In the genomic region with DNA sequence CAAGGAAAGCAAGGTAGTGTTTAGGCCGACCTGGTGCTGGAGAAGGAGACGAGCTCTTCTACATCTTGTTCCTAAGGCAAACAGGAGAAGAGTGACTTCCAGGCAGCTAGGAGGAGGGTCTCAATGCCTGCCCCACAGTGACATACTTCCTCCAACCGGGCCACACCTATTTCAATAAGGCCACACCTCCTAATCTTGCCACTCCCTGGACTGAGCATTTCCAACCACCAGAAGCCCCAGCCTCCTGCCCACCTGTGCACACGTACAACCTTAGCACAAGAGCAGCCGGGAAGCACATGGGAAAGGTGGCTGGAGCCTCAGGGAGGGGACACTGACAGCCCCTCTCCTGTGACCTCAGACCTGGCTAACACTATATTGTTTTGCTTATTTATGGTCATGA, we compare ENCODE assay signal across 29 mouse cellular contexts. TPM values are rescaled to one million over a fixed set of nuclear protein-coding genes. Genes with fewer than 3 reads are reported as not detected.
DNase-seq lines count a peak whose midpoint lies in the region; ATAC-seq and TF ChIP-seq lines count a peak whose summit lies in the region.
"Had no signal": no experiment of that assay in that cellular context is flagged by ENCODE, and none has a peak within 500 bp of the region (broad histone marks: within the 10 kb centered on the region; RNA-seq: fewer than 3 reads in every experiment).

No protein-coding gene starts in this region.

- no peaks in the 10 kb centered on the region for H3K79me2 ChIP-seq in MEL (ENCODE audit: control insufficient read depth, insufficient read depth, low read length, poor library complexity)

- no peak for TF ChIP-seq CTCF in MEL (IDR thresholded peaks at IDR 0.05 in 2 of 3, conservative IDR thresholded peaks at IDR 0.05 in 1 of 3; ENCODE audit: control insufficient read depth in 1 of 3, insufficient read depth in 1 of 3, low read depth in 2 of 3, low read length in 3 of 3, poor library complexity in 1 of 3, severe bottlenecking in 1 of 3)

- H3K9me3 ChIP-seq in liver, embryonic 11.5 days (ENCODE audit: control insufficient read depth, low read length): no peaks in the 10 kb centered on the region
- H3K9me3 ChIP-seq in MEL (replicated peaks; ENCODE audit: insufficient read depth, low read length): no peaks in the 10 kb centered on the region
- no peaks in the 10 kb centered on the region for H3K9me3 ChIP-seq in stomach, embryonic 16.5 days (replicated peaks; ENCODE audit: control insufficient read depth, low read length)
- H3K9me3 ChIP-seq: embryonic facial prominence, embryonic 12.5 days; embryonic facial prominence, embryonic 15.5 days; heart, embryonic 10.5 days; heart, embryonic 13.5 days had no signal

- peaks cover 11% of the 10 kb centered on the region; the same call in 1 of the 2 replicates for H3K4me1 ChIP-seq in liver, embryonic 11.5 days (replicated peaks; ENCODE audit: control insufficient read depth, insufficient read depth, low read length)
- H3K4me1 ChIP-seq in MEL (ENCODE audit: control insufficient read depth in 1 of 2, insufficient read depth in 2 of 2, low read length in 2 of 2): no peaks in the 10 kb centered on the region
- H3K4me1 ChIP-seq in stomach, embryonic 16.5 days (ENCODE audit: control insufficient read depth, insufficient read depth, low read length): peaks cover 6% of the 10 kb centered on the region
- H3K4me1 ChIP-seq: embryonic facial prominence, embryonic 12.5 days; embryonic facial prominence, embryonic 15.5 days had no signal

- 0 out of 2 replicates have a peak, but pooled peaks have one; percentile 26 for ATAC-seq in liver, embryonic 11.5 days (replicated peaks; ENCODE audit: low FRiP score)
- ATAC-seq in megakaryocyte progenitor cell, adult 5-6 weeks (replicated peaks; ENCODE audit: poor library complexity): 0 out of 2 replicates have a peak, but pooled peaks have one; percentile 31
- peak; percentile 65; the same call in 1 of the 2 replicates for ATAC-seq in stomach, embryonic 16.5 days (ENCODE audit: insufficient read depth, low FRiP score)
- ATAC-seq: forebrain, embryonic 14.5 days; forebrain, postnatal 0 days; hindbrain, postnatal 0 days had no signal

- 82% methylated on average over 5 of the region's 5 CpGs for WGBS in liver, embryonic 11.5 days
- 75% methylated on average over 5 of the region's 5 CpGs for WGBS in stomach, embryonic 16.5 days

- no peak overlapping the region for H3K4me2 ChIP-seq in liver, embryonic 11.5 days
- no peak overlapping the region for H3K4me2 ChIP-seq in stomach, embryonic 16.5 days (ENCODE audit: low read depth, low read length)
- H3K4me2 ChIP-seq: embryonic facial prominence, embryonic 12.5 days; embryonic facial prominence, embryonic 15.5 days; heart, embryonic 13.5 days; hindbrain, embryonic 14.5 days had no signal

- no peak for TF ChIP-seq POLR2A in MEL (IDR thresholded peaks at IDR 0.05; ENCODE audit: control insufficient read depth in 1 of 2, insufficient read depth in 1 of 2, low read depth in 1 of 2, low read length in 2 of 2, poor library complexity in 1 of 2)

- H3K4me3 ChIP-seq in liver, embryonic 11.5 days (ENCODE audit: low read depth, low read length): no peak overlapping the region
- H3K4me3 ChIP-seq in MEL (ENCODE audit: control insufficient read depth in 1 of 2, insufficient read depth in 1 of 2, low read depth in 2 of 2, low read length in 2 of 2): no peak overlapping the region
- no peak overlapping the region for H3K4me3 ChIP-seq in stomach, embryonic 16.5 days (replicated peaks; ENCODE audit: low read length)
- H3K4me3 ChIP-seq: embryonic facial prominence, embryonic 12.5 days; embryonic facial prominence, embryonic 15.5 days; heart, adult 2 months; heart, embryonic 10.5 days; heart, embryonic 13.5 days had no signal

- no peak for TF ChIP-seq RAD21 in MEL (IDR thresholded peaks at IDR 0.05; ENCODE audit: low read depth, low read length)

- no peaks in the 10 kb centered on the region for H3K27me3 ChIP-seq in liver, embryonic 11.5 days (replicated peaks; ENCODE audit: control insufficient read depth, insufficient read depth, low read length)
- no peaks in the 10 kb centered on the region for H3K27me3 ChIP-seq in MEL (ENCODE audit: control insufficient read depth in 1 of 2, insufficient read depth in 2 of 2, low read length in 2 of 2)
- H3K27me3 ChIP-seq in stomach, embryonic 16.5 days (ENCODE audit: control insufficient read depth, insufficient read depth, low read length): no peaks in the 10 kb centered on the region
- H3K27me3 ChIP-seq: embryonic facial prominence, embryonic 12.5 days; embryonic facial prominence, embryonic 15.5 days; heart, embryonic 13.5 days had no signal

- H3K9ac ChIP-seq in liver, embryonic 11.5 days (ENCODE audit: low read depth, low read length): no peak overlapping the region
- H3K9ac ChIP-seq in MEL (ENCODE audit: control insufficient read depth, low read depth, low read length, poor library complexity, severe bottlenecking): no peak overlapping the region
- no peak overlapping the region for H3K9ac ChIP-seq in stomach, embryonic 16.5 days (ENCODE audit: low read length)
- H3K9ac ChIP-seq: embryonic facial prominence, embryonic 12.5 days; embryonic facial prominence, embryonic 15.5 days; forebrain, postnatal 0 days; heart, embryonic 13.5 days; hindbrain, embryonic 14.5 days had no signal

- DNase-seq in liver, embryonic 11.5 days (ENCODE audit: low spot score): no peak
- DNase-seq in liver (no peak), MEL (ENCODE audit: low read depth, low spot score) (peak; percentile 21)
- DNase-seq in layer of hippocampus, postnatal 14 days (ENCODE audit: low spot score in 2 of 2): no peak
- no peak for DNase-seq in cerebellum, adult 18-20 months
- no peak for DNase-seq in frontal cortex, postnatal 25 days (ENCODE audit: low spot score in 2 of 2)
- DNase-seq: adrenal gland, postnatal 10 days; adrenal gland, postnatal 36 days; B cell, adult 2 months; cerebellum, adult 2 months; cerebellum, adult 9-11 months; cerebellum, postnatal 25 days; forebrain, postnatal 0 days; gastrocnemius, postnatal 36 days; heart, adult 2 months; heart, postnatal 14 days; heart, postnatal 4 days had no signal

- no peak overlapping the region for H3K27ac ChIP-seq in liver, embryonic 11.5 days (ENCODE audit: low read depth, low read length)
- no peak overlapping the region for H3K27ac ChIP-seq in MEL (ENCODE audit: control insufficient read depth, low read depth, low read length)
- no peak overlapping the region for H3K27ac ChIP-seq in stomach, embryonic 16.5 days (ENCODE audit: low read length)
- H3K27ac ChIP-seq: embryonic facial prominence, embryonic 12.5 days; embryonic facial prominence, embryonic 15.5 days; heart, adult 2 months; heart, embryonic 10.5 days; heart, embryonic 13.5 days; hindbrain, embryonic 14.5 days; hindbrain, postnatal 0 days had no signal

- H3K36me3 ChIP-seq in liver, embryonic 11.5 days (ENCODE audit: control insufficient read depth, insufficient read depth, low read length): peaks cover 12% of the 10 kb centered on the region; the same call in 1 of the 2 replicates
- H3K36me3 ChIP-seq in MEL (ENCODE audit: control insufficient read depth in 1 of 2, insufficient read depth in 2 of 2, low read length in 2 of 2): peaks cover 0 to 23% of the 10 kb centered on the region in 2 experiments; a peak in 2 of 4 replicates
- H3K36me3 ChIP-seq in stomach, embryonic 16.5 days (ENCODE audit: control insufficient read depth, insufficient read depth, low read length): no peaks in the 10 kb centered on the region
- H3K36me3 ChIP-seq: embryonic facial prominence, embryonic 12.5 days; embryonic facial prominence, embryonic 15.5 days had no signal

- TF ChIP-seq EP300 in MEL (IDR thresholded peaks at IDR 0.05; ENCODE audit: low read depth in 1 of 2, low read length in 2 of 2): no peak

TF ChIP-seq in MEL, 35 proteins besides CTCF, POLR2A, EP300 and RAD21:
- TF ChIP-seq POLR2AphosphoS2 (IDR thresholded peaks at IDR 0.05; ENCODE audit: low read length) (no peak), MAZ (IDR thresholded peaks at IDR 0.05; ENCODE audit: low read depth, low read length) (no peak), MAX (IDR thresholded peaks at IDR 0.05; ENCODE audit: low read length) (no peak), UBTF (IDR thresholded peaks at IDR 0.05; ENCODE audit: borderline replicate concordance, insufficient read depth, low read depth, low read length) (no peak), NELFE (IDR thresholded peaks at IDR 0.05; ENCODE audit: low read depth, low read length) (no peak), MXI1 (IDR thresholded peaks at IDR 0.05; ENCODE audit: low read depth, low read length) (no peak)

RNA-seq across cellular contexts. Expression of gene Casp6, which starts 9.2 kb away (rescaled TPM):
- polyA plus RNA-seq in liver, embryonic 11.5 days (2014; fragmentation: Nextera tagmentation; extraction: Ambion mirVana): 80.7 and 82.4 TPM in 2 replicates
- 8.7 and 9.3 TPM in 2 replicates for total RNA-seq in MEL (2012; rRNA removed)
- 10 to 100 TPM in 1 of 2 experiments, not detected in 1; 34.2 TPM for polyA plus RNA-seq in MEL (2012; ENCODE audit: insufficient read depth in 1 of 2, insufficient read length in 2 of 2, low read depth in 1 of 2, low replicate concordance in 2 of 2, missing spikeins in 1 of 2)
- total RNA-seq in megakaryocyte progenitor cell, adult 5-6 weeks (2015): 16.2 and 16.3 TPM in 2 replicates
- total RNA-seq in megakaryocyte progenitor cell, adult 5-6 weeks (2017): 9.3 and 13.3 TPM in 2 replicates
- polyA plus RNA-seq in stomach, embryonic 16.5 days (2015; fragmentation: Nextera tagmentation; extraction: Ambion mirVana): 107 TPM in 2 replicates
- 1 to 10 TPM; 7.5 to 7.6 TPM for total RNA-seq in layer of hippocampus, postnatal 14 days (2021)

RNA-seq across cellular contexts. Expression of gene Pla2g12a, which starts 13.6 kb away (rescaled TPM):
- polyA plus RNA-seq in liver, embryonic 11.5 days (2014; fragmentation: Nextera tagmentation; extraction: Ambion mirVana): 164 and 179 TPM in 2 replicates
- total RNA-seq in MEL (2012; rRNA removed): 93.5 and 101 TPM in 2 replicates
- polyA plus RNA-seq in MEL (2012; ENCODE audit: insufficient read depth in 1 of 2, insufficient read length in 2 of 2, low read depth in 1 of 2, low replicate concordance in 2 of 2, missing spikeins in 1 of 2): 100 to 1,000 TPM in 1 of 2 experiments, 10 to 100 TPM in 1; 89.8 to 251 TPM
- total RNA-seq in megakaryocyte progenitor cell, adult 5-6 weeks (2015): 32.2 and 40.1 TPM in 2 replicates
- 24.3 and 31.3 TPM in 2 replicates for total RNA-seq in megakaryocyte progenitor cell, adult 5-6 weeks (2017)
- 49.4 and 56.0 TPM in 2 replicates for polyA plus RNA-seq in stomach, embryonic 16.5 days (2015; fragmentation: Nextera tagmentation; extraction: Ambion mirVana)
- 10 to 100 TPM; 21.4 to 23.6 TPM for total RNA-seq in layer of hippocampus, postnatal 14 days (2021)

RNA-seq across cellular contexts. Expression of gene Cfi, which starts 56.3 kb away (rescaled TPM):
- 72.0 and 79.6 TPM in 2 replicates for polyA plus RNA-seq in liver, embryonic 11.5 days (2014; fragmentation: Nextera tagmentation; extraction: Ambion mirVana)
- total RNA-seq in MEL (2012; rRNA removed): not detected in 2 replicates
- under 1 TPM in 1 of 2 experiments, not detected in 1; 0.06 TPM for polyA plus RNA-seq in MEL (2012; ENCODE audit: insufficient read depth in 1 of 2, insufficient read length in 2 of 2, low read depth in 1 of 2, low replicate concordance in 2 of 2, missing spikeins in 1 of 2)
- total RNA-seq in megakaryocyte progenitor cell, adult 5-6 weeks (2015): not detected in 2 replicates
- total RNA-seq in megakaryocyte progenitor cell, adult 5-6 weeks (2017): not detected in 2 replicates
- 103 and 125 TPM in 2 replicates for polyA plus RNA-seq in stomach, embryonic 16.5 days (2015; fragmentation: Nextera tagmentation; extraction: Ambion mirVana)
- not detected for total RNA-seq in layer of hippocampus, postnatal 14 days (2021)
- total RNA-seq: common myeloid progenitor, adult 5-6 weeks; forebrain, postnatal 0 days; gastrocnemius, adult 8-10 months; granulocyte monocyte progenitor cell, adult 5-6 weeks; hindbrain, postnatal 0 days had no signal
